Mouse (Mus musculus) lung, adult 2 months (tissue): ENCODE measurements around the gene Rap1gap.

Source experiments
- CTCF ChIP-seq: fragments of 200-500 bp; IDR thresholded peaks from 2 replicates; pipeline ENCODE4 v1.5.1; 2011; ENCODE audit warnings: mild to moderate bottlenecking, low read length, control low read depth; ENCODE audit not compliant: insufficient read depth
- POLR2A ChIP-seq: fragments of 200-500 bp; IDR thresholded peaks from 2 replicates; pipeline ENCODE4 v1.6.1; 2011; ENCODE audit warnings: low read depth, mild to moderate bottlenecking, control low read depth, low read length, borderline replicate concordance; ENCODE audit errors: extremely low read depth

GRCm38 (mm10) chr4:137723527-137723926 is 59.0 kb downstream of the Rap1gap start:
- no peak for TF ChIP-seq CTCF
- TF ChIP-seq POLR2A: no peak
